Mouse (Mus musculus) E14TG2a.4 (cell line): ENCODE measurements around the gene Btbd3.

ENCODE experiments used
- H3K27me3 ChIP-seq: 2 replicates; pipeline ENCODE4 v1.6.1; 2014; ENCODE audit warnings: low read length, control low read depth; ENCODE audit not compliant: insufficient read depth
- H3K36me3 ChIP-seq: 2 replicates; pipeline ENCODE4 v1.6.1; 2014; ENCODE audit warnings: low read length, control low read depth; ENCODE audit not compliant: insufficient read depth
- H3K4me1 ChIP-seq: replicated peaks from 2 replicates; pipeline ENCODE4 v1.6.1; 2014; ENCODE audit warnings: low read depth, low read length, control low read depth
- H3K4me3 ChIP-seq: replicated peaks from 2 replicates; pipeline ENCODE4 v1.5.1; 2014; ENCODE audit warnings: mild to moderate bottlenecking, low read length
- H3K9me3 ChIP-seq: 2 replicates; pipeline ENCODE4 v1.6.1; 2014; ENCODE audit warnings: low read length, control low read depth
- CTCF ChIP-seq: conservative IDR thresholded peaks from 2 replicates; pipeline ENCODE4 v1.5.1; 2014; ENCODE audit warnings: low read length
- NANOG ChIP-seq: IDR thresholded peaks from 2 replicates; pipeline ENCODE4 v1.6.1; 2014; ENCODE audit warnings: borderline replicate concordance, low read length, mixed read lengths
- POU5F1 ChIP-seq: IDR thresholded peaks from 2 replicates; pipeline ENCODE4 v1.6.1; 2014; ENCODE audit warnings: low read length, borderline replicate concordance

The Btbd3 gene

DNA sequence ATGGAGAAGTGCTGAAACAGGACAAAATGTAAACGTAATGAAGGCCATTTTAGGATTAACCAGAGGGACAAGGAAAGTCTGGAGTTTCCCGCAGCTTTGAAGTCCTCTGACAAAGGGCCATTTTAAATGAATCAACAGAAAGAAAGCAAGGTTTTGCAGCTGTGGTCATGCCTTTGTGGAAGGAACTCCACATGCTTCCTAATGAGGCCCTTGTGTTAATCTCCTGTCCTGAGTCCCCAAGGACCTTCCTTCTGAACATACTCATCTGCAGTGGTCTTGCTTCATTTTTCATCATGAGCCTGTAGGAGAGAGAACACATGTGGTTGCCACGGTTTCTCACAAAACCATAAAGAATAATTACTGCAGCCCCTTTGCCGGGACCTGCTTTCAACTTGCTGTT lies 275.6 kb downstream of the Btbd3 start:
- peaks cover 18% of the 10 kb centered on the region for H3K9me3 ChIP-seq
- H3K27me3 ChIP-seq, result no peaks in the 10 kb centered on the region
- no peak for TF ChIP-seq CTCF
- TF ChIP-seq NANOG, result no peak
- TF ChIP-seq POU5F1, result no peak
- H3K36me3 ChIP-seq, result no peaks in the 10 kb centered on the region
- H3K4me3 ChIP-seq, result no peak overlapping the region
- no peaks in the 10 kb centered on the region for H3K4me1 ChIP-seq

DNA sequence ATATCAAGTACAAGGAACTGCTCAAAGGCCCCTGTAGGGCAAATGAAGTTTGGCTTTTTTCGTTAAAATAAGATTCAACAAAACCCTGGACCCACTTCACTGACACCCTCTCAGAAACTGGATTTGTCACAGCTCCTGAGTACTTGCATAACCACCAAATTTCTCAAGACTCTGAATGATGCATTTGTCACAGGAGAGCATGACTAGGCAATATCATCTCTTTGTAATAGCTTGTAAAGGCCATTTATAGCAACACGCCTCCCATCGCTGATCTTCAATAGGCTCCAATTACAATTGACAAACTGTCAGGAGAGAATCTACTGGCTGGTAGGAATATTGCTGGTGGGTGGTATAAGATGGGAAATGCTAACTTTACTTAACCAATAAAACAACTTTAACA lies 283.3 kb downstream of the Btbd3 start:
- Histone ChIP-seq H3K9me3 (peaks cover 15% of the 10 kb centered on the region), H3K27me3 (no peaks in the 10 kb centered on the region), H3K4me3 (no peak overlapping the region)

DNA sequence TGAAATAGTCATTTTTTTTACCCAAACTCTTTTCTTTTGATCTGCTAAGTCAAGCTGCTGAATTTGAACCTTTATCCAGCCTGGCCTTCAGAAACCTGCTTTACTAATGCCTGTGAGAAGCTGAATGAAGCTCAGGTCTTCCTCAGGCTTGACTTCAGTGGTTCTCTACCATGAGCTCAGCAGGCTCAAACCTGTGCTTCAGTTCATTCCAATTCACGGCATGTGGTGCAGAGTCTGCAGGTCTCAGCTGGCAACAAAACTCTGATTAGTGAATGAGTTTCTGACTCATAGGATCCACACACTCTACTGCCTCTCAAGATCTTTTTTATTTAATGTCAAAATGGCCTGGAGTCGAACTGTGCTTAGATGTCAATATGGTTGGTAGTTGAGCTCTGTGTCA lies 292.6 kb downstream of the Btbd3 start:
- TF ChIP-seq POU5F1, result no peak
- no peak for TF ChIP-seq CTCF
- TF ChIP-seq NANOG, result no peak
- no peaks in the 10 kb centered on the region for H3K4me1 ChIP-seq
- no peaks in the 10 kb centered on the region for H3K9me3 ChIP-seq
- H3K27me3 ChIP-seq, result no peaks in the 10 kb centered on the region
- H3K36me3 ChIP-seq, result no peaks in the 10 kb centered on the region
- H3K4me3 ChIP-seq, result no peak overlapping the region

More for the DNA sequence above, 283.3 kb downstream of the Btbd3 start:
- Histone ChIP-seq H3K4me1 (no peaks in the 10 kb centered on the region), H3K36me3 (no peaks in the 10 kb centered on the region)
- TF ChIP-seq NANOG (no peak), POU5F1 (no peak), CTCF (no peak)

DNA sequence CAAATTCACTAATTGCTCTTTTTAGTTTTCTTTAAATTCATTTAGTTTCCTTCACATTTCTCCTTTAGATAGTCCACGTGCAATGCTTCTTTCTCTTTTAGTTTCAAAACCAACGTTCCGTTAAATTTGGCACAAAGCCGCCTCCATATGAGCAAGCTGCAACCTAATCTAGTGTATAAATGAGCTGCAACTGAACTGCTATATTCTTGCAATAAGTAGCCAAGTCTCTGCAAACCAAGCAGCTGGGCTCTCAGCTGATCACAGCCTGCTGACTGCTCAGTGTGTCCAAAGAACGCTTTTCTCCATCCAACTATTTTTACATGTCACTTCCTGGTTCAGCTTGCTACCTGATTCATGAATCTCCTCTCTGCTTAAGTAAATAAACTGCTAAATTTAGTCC lies 295.2 kb downstream of the Btbd3 start:
- Histone ChIP-seq H3K9me3 (no peaks in the 10 kb centered on the region), H3K27me3 (no peaks in the 10 kb centered on the region), H3K4me3 (no peak overlapping the region), H3K4me1 (no peaks in the 10 kb centered on the region), H3K36me3 (no peaks in the 10 kb centered on the region)
- TF ChIP-seq NANOG, result no peak
- no peak for TF ChIP-seq CTCF
- no peak for TF ChIP-seq POU5F1

DNA sequence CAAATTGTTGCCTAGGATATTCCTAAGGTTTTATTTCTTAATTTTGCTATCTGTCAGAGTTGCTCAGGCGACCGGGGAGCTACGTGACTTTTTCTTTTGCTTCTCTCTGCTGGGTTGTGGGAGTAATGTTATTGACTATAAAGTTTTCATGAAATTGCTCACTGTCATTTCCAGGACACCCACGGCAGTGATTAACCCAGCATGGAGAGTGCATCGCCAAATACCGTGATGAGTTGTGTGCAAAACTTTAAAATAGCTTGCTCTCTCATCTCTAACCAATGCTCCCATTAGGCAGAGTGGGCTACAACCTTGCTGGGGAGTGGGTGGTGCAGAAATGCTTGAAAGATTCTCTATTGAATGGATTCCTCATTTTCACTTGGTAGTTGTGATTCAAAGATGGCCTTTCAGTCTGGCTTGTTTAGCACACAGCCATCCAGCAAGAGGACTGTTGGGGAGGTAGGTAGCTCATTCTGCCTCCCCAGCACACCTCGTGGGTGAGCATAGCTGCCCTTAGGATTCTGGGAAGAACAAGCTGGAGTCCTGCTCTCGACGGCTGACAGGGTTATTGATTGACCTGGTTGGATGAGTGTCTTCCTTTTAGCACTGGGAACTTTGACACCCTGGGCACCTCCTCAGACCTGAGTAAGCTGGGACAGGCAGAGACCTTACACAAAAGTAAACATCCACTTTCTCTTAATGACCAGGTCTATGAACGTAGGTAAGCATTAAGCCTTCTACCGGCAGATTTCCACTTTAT lies 298.9 kb downstream of the Btbd3 start:
- Histone ChIP-seq H3K36me3 (no peaks in the 10 kb centered on the region), H3K9me3 (peaks cover 4% of the 10 kb centered on the region; the same call in 1 of the 2 replicates), H3K4me3 (no peak overlapping the region), H3K27me3 (no peaks in the 10 kb centered on the region), H3K4me1 (no peaks in the 10 kb centered on the region)
- no peak for TF ChIP-seq POU5F1
- no peak for TF ChIP-seq CTCF
- TF ChIP-seq NANOG, result no peak

DNA sequence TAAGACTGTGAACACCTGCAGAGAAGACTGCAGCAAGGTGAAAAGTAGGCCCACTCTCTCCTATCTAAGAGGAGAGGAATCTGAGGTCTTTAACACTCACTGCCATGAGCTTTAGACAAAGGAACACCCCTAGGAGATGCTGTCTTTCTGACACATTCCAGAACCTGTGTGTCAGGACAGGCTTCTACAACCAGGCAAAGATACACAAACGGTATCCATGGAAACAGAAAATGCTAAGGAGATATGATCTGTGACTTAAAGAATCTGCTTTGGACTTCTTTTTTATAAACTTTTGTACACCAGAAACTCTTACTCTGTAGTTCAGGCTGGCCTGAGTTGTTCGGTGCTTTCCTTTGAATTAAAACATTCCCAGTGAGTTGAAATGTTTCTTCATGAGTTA lies 329.6 kb downstream of the Btbd3 start:
- H3K4me3 ChIP-seq, result no peak overlapping the region
- H3K27me3 ChIP-seq, result no peaks in the 10 kb centered on the region
- no peaks in the 10 kb centered on the region for H3K4me1 ChIP-seq
- no peaks in the 10 kb centered on the region for H3K36me3 ChIP-seq
- no peak for TF ChIP-seq NANOG
- TF ChIP-seq CTCF, result no peak
- TF ChIP-seq POU5F1, result no peak
- H3K9me3 ChIP-seq, result peaks cover 68% of the 10 kb centered on the region

DNA sequence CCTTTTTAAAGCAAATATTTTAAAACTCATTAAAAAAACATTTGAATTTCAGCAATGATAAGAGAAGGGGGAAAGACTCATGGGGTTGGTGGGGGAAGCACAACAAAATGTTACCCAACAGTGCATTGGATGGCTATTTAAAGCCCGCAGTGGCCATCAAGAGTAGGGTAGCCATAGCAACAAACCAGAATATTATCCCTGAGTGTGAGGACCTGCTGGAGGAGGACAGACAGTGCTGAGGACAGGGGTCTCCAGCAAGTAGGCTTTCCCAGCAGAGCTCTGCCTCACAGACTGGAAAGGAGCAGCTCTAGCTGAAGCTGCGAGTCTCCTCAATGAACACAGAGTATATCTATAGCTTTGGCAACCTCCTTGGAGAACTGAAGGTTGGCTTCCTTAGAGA lies 331.0 kb downstream of the Btbd3 start:
- Histone ChIP-seq H3K36me3 (no peaks in the 10 kb centered on the region), H3K27me3 (no peaks in the 10 kb centered on the region), H3K4me1 (no peaks in the 10 kb centered on the region), H3K9me3 (peaks cover 58% of the 10 kb centered on the region), H3K4me3 (no peak overlapping the region)
- TF ChIP-seq POU5F1 (no peak), CTCF (no peak), NANOG (no peak)

DNA sequence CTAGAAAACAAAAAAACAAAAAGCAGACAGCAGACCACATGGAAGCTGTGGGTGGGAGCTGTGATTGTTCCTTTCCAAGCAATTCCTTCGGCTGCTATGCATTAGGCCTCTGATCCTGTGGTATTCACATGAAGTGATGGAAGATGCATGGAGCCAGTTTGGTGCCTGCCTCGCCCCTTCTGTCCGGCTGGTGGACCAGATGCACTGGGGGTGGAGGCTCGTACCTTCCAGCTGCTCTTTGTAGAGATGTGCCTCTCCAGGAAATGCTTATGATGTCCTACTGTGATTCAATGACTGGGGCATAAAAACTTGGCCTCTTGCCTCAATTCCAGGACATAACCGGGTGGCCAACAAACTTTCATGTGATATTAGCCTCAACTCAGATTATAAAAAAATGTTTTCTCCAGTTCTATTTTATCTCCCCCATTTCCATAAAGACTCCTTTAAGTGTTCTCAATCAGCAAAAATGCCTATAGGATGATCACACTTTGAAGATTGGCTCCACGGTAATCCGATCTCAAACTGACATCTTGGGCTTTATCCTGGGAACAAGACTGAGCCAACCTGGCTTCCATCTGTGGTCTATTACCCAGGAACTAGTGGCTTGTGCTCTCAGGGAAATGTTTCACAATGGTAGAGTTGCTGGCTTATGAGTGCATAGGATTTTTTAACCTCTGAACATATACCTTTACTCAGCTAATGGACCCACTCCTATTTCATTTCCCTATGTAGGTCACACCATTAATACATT lies 331.6 kb downstream of the Btbd3 start:
- Histone ChIP-seq H3K4me3 (no peak overlapping the region), H3K4me1 (no peaks in the 10 kb centered on the region), H3K9me3 (peaks cover 52% of the 10 kb centered on the region), H3K36me3 (no peaks in the 10 kb centered on the region), H3K27me3 (no peaks in the 10 kb centered on the region)
- no peak for TF ChIP-seq POU5F1
- no peak for TF ChIP-seq NANOG
- no peak for TF ChIP-seq CTCF

DNA sequence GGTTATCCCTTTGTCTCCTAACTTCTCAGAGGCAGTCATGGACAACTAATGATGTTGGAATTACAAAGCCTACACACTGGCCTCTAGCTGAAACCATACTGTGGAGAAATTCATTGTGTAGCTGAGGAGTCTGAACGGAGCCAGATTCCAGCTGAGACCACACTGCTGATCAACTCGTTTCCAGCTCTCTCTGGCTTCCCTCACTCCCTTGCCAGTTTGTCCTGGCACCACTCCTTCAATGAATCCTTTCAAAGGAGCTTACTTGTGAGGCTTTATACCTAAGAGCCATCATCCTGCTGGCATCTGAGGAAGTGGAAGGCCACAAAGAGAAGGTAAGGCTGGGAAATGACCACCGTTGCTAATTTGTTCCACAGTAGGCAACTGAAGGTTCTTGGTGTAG lies 332.7 kb downstream of the Btbd3 start:
- peaks cover 43% of the 10 kb centered on the region for H3K9me3 ChIP-seq
- no peaks in the 10 kb centered on the region for H3K4me1 ChIP-seq
- H3K27me3 ChIP-seq, result no peaks in the 10 kb centered on the region
- TF ChIP-seq CTCF, result no peak
- no peak for TF ChIP-seq NANOG
- no peak for TF ChIP-seq POU5F1
- H3K36me3 ChIP-seq, result no peaks in the 10 kb centered on the region
- no peak overlapping the region for H3K4me3 ChIP-seq
